Mouse (Mus musculus) olfactory bulb, adult 2 months (tissue): ENCODE measurements around the gene Bdh1. TPM values are rescaled to one million over a fixed set of nuclear protein-coding genes. Genes with fewer than 3 reads are reported as not detected.
"Not testable (repeated sequence)": the region's sequence is repeated elsewhere in the genome, so short reads cannot be mapped to it uniquely, and the experiment has no call there.

Source experiments
- H3K27ac ChIP-seq: fragments of 200-500 bp; 2 replicates; pipeline ENCODE4 v1.5.1; 2012; ENCODE audit warnings: low read depth, low read length; ENCODE audit not compliant: insufficient read depth
- H3K4me1 ChIP-seq: fragments of 200-500 bp; 2 replicates; pipeline ENCODE4 v1.6.1; 2012; ENCODE audit warnings: low read length; ENCODE audit not compliant: control insufficient read depth, insufficient read depth
- H3K4me3 ChIP-seq: fragments of 200-500 bp; 2 replicates; pipeline ENCODE4 v1.5.1; 2012; ENCODE audit warnings: mild to moderate bottlenecking, low read depth, low read length, moderate library complexity; ENCODE audit not compliant: insufficient read depth
- CTCF ChIP-seq: fragments of 200-500 bp; IDR thresholded peaks from 2 replicates; pipeline ENCODE4 v1.5.1; 2012; ENCODE audit warnings: low read depth, mild to moderate bottlenecking, low read length, moderate library complexity; ENCODE audit not compliant: insufficient read depth
- POLR2A ChIP-seq: fragments of 200-500 bp; IDR thresholded peaks from 2 replicates; pipeline ENCODE4 v1.6.1; 2012; ENCODE audit warnings: mild to moderate bottlenecking, low read depth, low read length, moderate library complexity; ENCODE audit not compliant: insufficient read depth
- WGBS: fragments of 180-500 bp; shearing (Covaris S2); methylation state at CpG from one replicate; pipeline ENCODE4 v1.1.7; 2018; 5-methylcytosine and 5-hydroxymethylcytosine counted together
- polyA plus RNA-seq: library from polyadenylated mRNA; stranded (reverse); fragments of >200 nt; gene quantifications from 2 replicates; pipeline ENCODE4 v1.2.4, GENCODE M21; 2012; ENCODE audit warnings: low replicate concordance; ENCODE audit not compliant: missing spikeins, insufficient read depth, insufficient read length

Bdh1 gene
- not detected in 2 replicates for polyA plus RNA-seq

DNA sequence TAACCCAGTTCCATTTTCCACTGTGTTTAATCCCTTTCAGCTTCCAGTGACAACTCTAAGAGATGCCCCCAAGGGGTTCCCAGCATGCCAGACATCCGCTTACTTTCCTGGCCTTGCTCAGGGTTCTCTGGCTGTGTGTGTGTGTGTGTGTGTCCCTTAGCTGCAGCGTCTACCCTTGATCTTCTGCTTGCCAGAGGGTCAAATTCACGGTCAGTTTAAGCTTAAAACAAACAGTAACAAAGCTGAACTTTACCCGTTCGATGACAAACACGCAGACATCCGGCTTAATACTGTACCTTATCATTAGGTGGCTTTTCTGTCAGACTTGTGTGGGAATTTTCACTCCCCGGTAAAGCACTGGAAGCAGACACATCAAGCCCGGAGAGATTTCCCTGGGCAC lies at the start of gene Bdh1:
Bdh1 (plus strand) TSS at position 281 of the 400 bp plus-strand sequence.
- H3K4me1 ChIP-seq = no peaks in the 10 kb centered on the region
- WGBS = 60% methylated on average over 9 of the region's 9 CpGs
- no peak within 1 kb of the TSS for H3K27ac ChIP-seq
- H3K4me3 ChIP-seq = no peak within 1 kb of the TSS
- no peak for TF ChIP-seq POLR2A
- no peak for TF ChIP-seq CTCF

DNA sequence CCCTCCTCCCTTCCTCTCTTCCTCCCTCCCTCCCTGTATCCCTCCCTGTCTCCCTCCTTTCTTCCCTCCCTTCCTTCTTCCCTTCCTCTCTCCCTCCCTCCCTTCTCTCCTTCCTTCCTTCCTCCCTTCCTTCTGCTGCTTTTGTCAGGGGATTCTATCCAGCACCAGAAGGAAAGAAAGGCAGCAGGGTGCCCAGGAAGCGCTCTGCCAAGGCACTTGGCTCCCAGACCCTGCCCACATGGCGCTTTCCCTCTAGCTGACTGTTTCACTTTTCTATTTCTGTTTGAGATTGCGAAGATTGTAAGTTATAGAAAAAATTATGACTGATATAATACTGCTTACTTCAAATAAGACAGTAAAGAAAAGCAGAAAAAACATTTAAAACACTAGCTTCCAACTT lies 49.8 kb upstream of the Bdh1 start:
- 92% methylated on average over 3 of the region's 3 CpGs for WGBS
- H3K4me1 ChIP-seq, H3K27ac ChIP-seq, H3K4me3 ChIP-seq: not testable (repeated sequence)

DNA sequence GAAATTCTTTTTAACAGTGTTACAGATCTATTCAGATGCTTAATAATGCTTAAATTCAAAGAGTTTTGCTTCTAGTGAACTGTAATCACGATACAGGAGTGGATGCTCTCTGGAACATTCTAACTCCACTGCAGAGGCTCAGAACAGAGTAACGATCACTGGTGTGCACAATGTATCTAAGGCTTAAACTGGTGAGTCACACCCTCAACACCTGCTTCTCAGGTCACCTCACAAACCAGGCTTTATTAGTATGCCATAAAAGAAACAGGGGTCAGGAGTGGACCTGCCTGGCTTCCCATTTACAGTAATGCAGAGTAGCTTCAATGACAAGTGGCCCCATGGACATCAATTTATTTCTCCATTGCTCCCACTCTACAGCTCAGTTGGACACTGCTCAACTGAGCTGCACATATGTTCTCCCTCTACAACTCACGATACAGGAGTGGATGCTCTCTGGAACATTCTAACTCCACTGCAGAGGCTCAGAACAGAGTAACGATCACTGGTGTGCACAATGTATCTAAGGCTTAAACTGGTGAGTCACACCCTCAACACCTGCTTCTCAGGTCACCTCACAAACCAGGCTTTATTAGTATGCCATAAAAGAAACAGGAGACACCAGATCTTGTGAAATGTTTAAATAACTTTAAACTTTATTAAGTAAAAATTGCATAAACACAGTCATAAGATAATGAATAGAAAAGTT lies 46.0 kb upstream of the Bdh1 start:
- not testable (repeated sequence) for H3K4me3 ChIP-seq, H3K4me1 ChIP-seq, H3K27ac ChIP-seq
- WGBS = 67% methylated on average over 4 of the region's 4 CpGs

DNA sequence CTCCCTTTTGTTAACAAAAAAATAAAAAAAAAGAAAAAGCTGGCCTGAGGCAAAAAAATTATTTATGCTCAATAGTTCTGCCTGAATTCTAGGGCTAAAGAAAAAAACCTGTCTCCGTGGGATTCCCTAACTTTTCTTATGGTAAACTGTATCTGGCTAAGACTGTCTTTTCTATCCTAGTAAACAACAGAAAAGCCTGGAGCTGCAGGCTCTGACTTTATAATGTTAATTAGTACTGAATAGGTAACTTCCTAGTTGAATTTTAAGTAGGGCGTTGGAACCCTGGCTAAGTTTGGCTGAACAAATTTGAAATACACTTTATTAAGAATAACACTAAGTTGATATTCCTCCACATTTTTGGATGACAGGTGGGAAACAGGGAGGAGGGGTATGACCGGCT lies 33.8 kb upstream of the Bdh1 start:
- not testable (repeated sequence) for H3K4me3 ChIP-seq, H3K4me1 ChIP-seq, H3K27ac ChIP-seq
- WGBS = 73% methylated on average over 3 of the region's 3 CpGs

DNA sequence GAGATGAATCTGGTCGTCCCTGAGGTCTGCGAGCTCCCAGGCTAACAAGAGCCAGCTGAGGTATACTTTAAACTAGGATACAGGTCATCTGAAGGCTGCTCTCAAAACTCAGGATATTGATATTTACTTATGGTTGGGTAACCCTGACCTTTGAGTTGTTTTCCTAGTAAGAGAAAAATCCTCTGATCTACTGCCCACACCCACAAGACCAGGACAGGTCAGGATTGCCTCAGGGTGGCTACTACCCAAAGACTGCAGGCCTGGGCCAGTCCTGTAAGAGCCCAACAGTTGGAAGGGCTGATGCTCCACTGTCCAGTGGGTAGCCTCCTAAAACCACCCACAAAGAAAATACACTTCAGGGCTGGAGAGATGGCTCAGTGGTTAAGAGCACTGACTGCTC lies 22.8 kb upstream of the Bdh1 start:
- no peak overlapping the region for H3K4me3 ChIP-seq
- 84% methylated on average over 2 of the region's 2 CpGs for WGBS
- H3K27ac ChIP-seq = no peak overlapping the region
- peaks cover 8% of the 10 kb centered on the region for H3K4me1 ChIP-seq
- no peak for TF ChIP-seq POLR2A
- no peak for TF ChIP-seq CTCF

DNA sequence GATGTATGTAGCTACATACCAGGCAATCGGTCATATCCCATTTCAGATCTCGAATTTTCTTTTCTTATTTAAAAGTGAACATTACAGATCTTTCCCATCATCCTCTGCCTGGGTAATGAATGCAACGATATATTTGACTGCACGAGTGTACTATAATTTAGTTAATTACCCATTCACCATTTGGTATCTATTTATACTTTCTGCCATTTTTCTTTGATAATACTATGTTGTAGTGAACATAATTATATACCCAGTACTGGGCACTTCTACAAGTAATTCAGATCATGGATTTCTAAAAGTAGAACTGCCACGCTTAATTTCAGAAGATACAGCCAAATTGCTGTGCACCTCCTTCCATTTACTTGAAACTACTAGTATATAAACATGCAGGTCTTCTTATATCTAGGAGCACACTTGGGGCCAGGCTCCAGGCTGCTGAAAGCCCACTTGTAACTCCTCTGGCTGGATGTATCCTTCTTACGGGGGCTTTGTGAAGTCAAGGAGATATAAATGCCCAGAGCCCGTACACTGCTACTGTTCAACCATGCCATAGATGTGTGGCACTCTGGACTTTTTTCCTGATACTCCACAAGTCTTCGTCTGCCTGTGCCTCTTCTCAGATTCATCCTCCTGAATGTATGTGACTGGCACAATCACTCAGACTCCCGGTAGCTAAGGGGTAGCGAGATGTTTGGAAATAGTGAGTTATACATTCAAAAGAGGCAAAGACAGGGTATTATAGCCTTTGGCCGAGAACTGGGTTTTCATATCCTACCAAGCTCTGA lies 21.0 kb upstream of the Bdh1 start:
- H3K4me1 ChIP-seq = peaks cover 8% of the 10 kb centered on the region
- TF ChIP-seq CTCF = no peak
- no peak for TF ChIP-seq POLR2A
- WGBS = 32% methylated on average over 11 of the region's 11 CpGs
- no peak overlapping the region for H3K27ac ChIP-seq
- no peak overlapping the region for H3K4me3 ChIP-seq

DNA sequence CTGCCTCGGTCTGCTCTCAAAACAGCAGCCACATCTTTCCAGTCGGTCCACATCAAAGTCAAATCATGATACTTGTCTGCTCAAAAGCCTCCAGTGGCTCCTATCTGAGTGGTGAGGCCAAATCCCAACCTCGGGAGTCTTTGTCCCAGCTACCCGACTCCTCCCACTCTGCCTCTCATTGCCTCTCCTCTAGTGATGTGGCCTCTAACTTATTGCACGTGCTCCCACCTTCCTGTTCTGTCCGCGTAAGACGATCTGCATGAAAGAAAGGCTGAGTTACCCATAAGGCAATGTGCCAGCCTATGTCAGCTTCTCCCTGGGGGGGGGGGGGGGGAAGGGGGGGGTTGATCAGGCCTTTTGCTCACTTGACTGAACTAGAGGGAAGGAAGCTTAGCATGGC lies 20.0 kb upstream of the Bdh1 start:
- no peak overlapping the region for H3K27ac ChIP-seq
- peaks cover 8% of the 10 kb centered on the region for H3K4me1 ChIP-seq
- TF ChIP-seq CTCF (no peak), POLR2A (no peak)
- no peak overlapping the region for H3K4me3 ChIP-seq
- WGBS = 23% methylated on average over 8 of the region's 8 CpGs

DNA sequence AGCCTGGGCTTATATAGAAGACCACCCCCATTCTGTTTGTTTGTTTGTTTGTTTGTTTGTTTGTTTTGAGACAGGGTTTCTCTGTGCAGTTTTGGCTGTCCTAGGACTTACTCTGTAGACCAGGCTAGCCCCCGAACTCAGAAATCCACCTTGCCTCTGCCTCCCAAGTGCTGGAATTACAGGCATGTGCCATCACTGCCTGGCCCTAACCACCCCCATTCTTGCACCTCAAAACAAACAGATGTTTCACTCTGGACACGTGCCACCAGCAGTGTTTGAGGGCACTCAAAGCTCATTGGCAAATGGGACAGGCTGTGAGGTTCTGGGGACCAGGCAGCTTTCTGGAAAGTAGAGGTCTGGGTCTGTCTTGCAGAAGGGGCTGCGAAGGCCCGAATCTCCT lies 18.1 kb upstream of the Bdh1 start:
- Histone ChIP-seq H3K27ac (no peak overlapping the region), H3K4me1 (peaks cover 8% of the 10 kb centered on the region), H3K4me3 (no peak overlapping the region)
- TF ChIP-seq CTCF (no peak), POLR2A (no peak)
- WGBS = 90% methylated on average over 4 of the region's 4 CpGs

DNA sequence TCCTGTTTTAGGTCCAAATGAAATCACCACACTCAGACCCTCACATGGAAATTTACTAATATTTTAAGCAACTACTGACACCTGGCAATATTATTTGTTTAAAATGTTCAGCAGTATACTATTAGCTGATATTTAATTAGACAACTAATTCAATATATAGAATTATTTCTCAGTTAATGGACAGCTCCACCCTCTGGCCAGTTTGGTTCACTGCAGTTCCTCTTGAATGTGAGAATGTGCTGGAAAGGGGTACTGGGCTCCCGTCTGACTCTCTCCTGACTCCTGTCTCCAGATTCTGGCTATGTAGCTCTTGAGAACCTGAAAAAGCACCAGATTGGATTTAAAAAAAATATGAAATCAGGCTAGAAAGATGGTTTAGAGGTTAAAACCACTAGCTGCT lies 17.0 kb upstream of the Bdh1 start:
- WGBS = 71% methylated on average over 1 of the region's 1 CpGs
- Histone ChIP-seq H3K27ac (no peak overlapping the region), H3K4me3 (no peak overlapping the region), H3K4me1 (peaks cover 8% of the 10 kb centered on the region)
- TF ChIP-seq POLR2A (no peak), CTCF (no peak)

DNA sequence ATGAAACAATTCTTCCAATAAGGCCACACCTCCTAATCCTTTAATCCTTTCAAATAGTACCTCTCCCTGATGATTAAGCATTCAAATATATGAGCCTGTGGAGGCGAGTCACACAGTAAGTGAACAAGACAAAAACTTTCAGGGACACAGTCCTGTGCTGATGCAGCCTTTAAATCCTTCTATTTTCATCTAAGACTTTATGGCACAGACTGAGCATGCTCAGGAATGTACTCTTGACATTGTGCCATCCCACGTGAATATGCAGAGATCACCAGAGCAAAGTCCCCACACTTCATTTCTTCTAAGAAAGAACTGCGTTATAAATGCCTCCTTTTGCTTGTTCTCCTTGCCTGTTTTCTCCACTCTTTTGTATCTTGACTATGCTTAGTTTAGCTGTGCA lies 14.2 kb upstream of the Bdh1 start:
- Histone ChIP-seq H3K4me3 (no peak overlapping the region), H3K27ac (no peak overlapping the region), H3K4me1 (no peaks in the 10 kb centered on the region)
- no peak for TF ChIP-seq CTCF
- TF ChIP-seq POLR2A = no peak
- WGBS = 60% methylated on average over 3 of the region's 3 CpGs
